Mouse (Mus musculus): ENCODE data around the gene Cdc14b. TPM values are rescaled to one million over a fixed set of nuclear protein-coding genes. Genes with fewer than 3 reads are reported as not detected.
"Not testable (repeated sequence)": the region's sequence is repeated elsewhere in the genome, so short reads cannot be mapped to it uniquely, and the experiment has no call there.

The Cdc14b gene
- polyA plus RNA-seq, 1 experiment from 2014 or later: 3.5 TPM

DNA sequence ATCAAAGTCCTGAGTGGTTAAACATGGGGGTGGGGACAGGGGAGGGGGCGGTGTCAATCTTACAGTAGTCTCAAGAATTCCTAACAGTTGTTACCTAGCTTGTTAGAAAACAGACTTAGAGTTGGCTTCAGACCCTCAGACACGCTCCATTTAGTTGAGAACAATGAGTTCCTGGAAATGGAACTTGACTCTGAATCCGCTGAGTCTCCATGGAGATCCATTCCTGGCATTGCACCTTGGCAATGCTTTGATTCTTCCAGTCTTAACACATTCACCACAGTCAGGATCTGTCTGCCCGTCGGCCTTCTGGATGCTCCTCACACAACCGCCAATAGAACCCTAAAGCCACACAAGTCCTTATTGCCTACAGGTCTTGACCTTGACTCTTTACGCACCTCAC, 15.2 kb downstream of the Cdc14b start:
- no peaks in the 10 kb centered on the region for H3K9me3 ChIP-seq (replicated peaks; ENCODE audit: control insufficient read depth, low read length)
- no peaks in the 10 kb centered on the region for H3K36me3 ChIP-seq (ENCODE audit: control insufficient read depth, insufficient read depth, low read length)
- ATAC-seq (no peak), DNase-seq (ENCODE audit: low spot score) (no peak)
- no peak overlapping the region for H3K9ac ChIP-seq (ENCODE audit: low read length)
- H3K27me3 ChIP-seq (replicated peaks; ENCODE audit: control insufficient read depth, insufficient read depth, low read length): no peaks in the 10 kb centered on the region
- no peak overlapping the region for H3K4me2 ChIP-seq (ENCODE audit: low read length)
- 80% methylated on average over 7 of the region's 7 CpGs for WGBS
- no peak overlapping the region for H3K27ac ChIP-seq (ENCODE audit: low read depth, low read length)
- no peak overlapping the region for H3K4me3 ChIP-seq (ENCODE audit: low read depth, low read length)
- H3K4me1 ChIP-seq (ENCODE audit: control insufficient read depth, insufficient read depth, low read length): no peaks in the 10 kb centered on the region; the same call in 1 of the 2 replicates

- WGBS: 36% methylated on average over 4 of the region's 4 CpGs
Measured at GRCm38 (mm10) chr13:64258516-64258821, 16.6 kb downstream of the Cdc14b start.

DNA sequence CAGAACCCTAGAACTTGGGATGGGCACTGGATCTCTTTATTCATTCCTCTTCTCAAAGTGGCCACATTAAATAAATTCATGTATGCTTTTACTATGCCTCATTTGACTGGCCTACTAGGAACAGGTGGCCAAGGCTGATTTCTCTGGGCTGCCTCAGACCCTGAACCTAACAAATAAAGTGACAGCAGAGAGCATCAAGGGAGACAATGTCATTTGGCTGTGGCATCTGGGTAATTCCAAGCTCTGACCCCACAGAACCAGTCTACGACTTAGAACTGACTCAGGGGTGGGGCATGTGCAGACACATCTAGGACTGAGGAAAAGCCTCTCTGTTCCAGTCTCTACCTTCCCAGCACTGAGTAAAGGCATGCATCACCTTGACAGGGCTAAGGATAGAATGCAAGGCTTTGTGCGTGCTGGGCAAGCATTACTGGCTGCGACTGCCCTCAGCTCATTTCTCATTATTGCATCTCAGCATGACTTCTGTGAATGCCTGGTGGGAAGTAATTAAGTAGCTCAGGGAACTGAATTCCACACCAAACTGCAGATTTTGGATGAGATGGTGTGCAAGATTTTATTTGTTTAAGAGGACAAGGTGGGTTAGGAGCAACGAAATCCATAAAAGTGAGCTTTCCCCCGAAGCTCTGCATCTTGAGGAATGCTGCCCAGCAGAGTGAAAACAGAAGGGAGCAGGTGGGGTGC, 17.1 kb downstream of the Cdc14b start:
- Histone ChIP-seq H3K4me2 (ENCODE audit: low read length) (no peak overlapping the region), H3K4me3 (ENCODE audit: low read depth, low read length) (no peak overlapping the region), H3K36me3 (ENCODE audit: control insufficient read depth, insufficient read depth, low read length) (no peaks in the 10 kb centered on the region), H3K27me3 (replicated peaks; ENCODE audit: control insufficient read depth, insufficient read depth, low read length) (no peaks in the 10 kb centered on the region), H3K4me1 (ENCODE audit: control insufficient read depth, insufficient read depth, low read length) (no peaks in the 10 kb centered on the region; the same call in 1 of the 2 replicates), H3K27ac (ENCODE audit: low read depth, low read length) (no peak overlapping the region), H3K9me3 (replicated peaks; ENCODE audit: control insufficient read depth, low read length) (no peaks in the 10 kb centered on the region), H3K9ac (ENCODE audit: low read length) (no peak overlapping the region)
- no peak for ATAC-seq
- WGBS: 7% methylated on average over 5 of the region's 5 CpGs
- peak; percentile 22 for DNase-seq (ENCODE audit: low spot score)

More at GRCm38 (mm10) chr13:64258516-64258821, 16.6 kb downstream of the Cdc14b start:
- H3K4me1 ChIP-seq (ENCODE audit: control insufficient read depth, insufficient read depth, low read length): no peaks in the 10 kb centered on the region; the same call in 1 of the 2 replicates
- ATAC-seq (no peak), DNase-seq (ENCODE audit: low spot score) (no peak)
- H3K4me2 ChIP-seq (ENCODE audit: low read length): no peak overlapping the region
- no peak overlapping the region for H3K4me3 ChIP-seq (ENCODE audit: low read depth, low read length)
- no peak overlapping the region for H3K9ac ChIP-seq (ENCODE audit: low read length)
- no peaks in the 10 kb centered on the region for H3K36me3 ChIP-seq (ENCODE audit: control insufficient read depth, insufficient read depth, low read length)
- H3K27ac ChIP-seq (ENCODE audit: low read depth, low read length): no peak overlapping the region
- H3K27me3 ChIP-seq (replicated peaks; ENCODE audit: control insufficient read depth, insufficient read depth, low read length): no peaks in the 10 kb centered on the region
- H3K9me3 ChIP-seq (replicated peaks; ENCODE audit: control insufficient read depth, low read length): no peaks in the 10 kb centered on the region

DNA sequence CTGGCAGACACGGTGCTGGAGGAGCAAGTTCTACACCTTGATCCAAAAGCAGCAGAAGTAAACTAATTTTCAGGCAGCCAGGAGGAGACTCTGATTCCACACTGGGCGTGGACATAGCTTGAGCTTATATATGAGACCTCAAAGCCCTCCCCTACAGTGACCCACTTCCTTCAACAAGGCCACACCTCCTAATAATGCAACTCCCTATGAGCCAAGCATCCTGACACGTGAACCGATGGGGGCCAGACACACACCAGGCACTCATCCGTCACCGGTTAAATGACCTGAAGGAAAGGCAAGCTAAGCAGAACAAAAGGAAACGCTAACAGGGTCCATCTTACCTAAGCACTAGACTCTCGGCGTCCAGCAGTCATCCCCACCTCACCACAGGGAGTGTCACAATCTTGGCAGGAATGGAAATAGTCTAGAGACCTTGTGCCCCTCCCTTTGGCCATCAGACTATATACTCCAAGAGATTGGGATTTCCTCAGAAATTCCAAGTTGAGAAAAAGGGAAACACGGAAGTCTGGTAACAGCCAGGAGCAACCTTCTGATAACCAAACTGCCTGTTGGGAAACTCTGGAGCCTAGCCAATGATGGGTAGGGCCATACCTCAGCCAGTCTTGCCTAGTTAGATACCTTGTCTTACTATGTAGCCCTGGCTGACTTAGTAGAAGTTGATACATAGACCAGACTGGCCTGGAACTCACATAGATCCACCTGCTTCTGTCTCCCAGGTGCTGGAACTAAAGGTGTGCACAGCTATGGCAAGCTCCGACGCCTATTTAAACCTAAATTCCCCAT, 17.9 kb downstream of the Cdc14b start:
- DNase-seq (ENCODE audit: low spot score) (no peak), ATAC-seq (no peak)
- Histone ChIP-seq H3K9me3 (replicated peaks; ENCODE audit: control insufficient read depth, low read length) (no peaks in the 10 kb centered on the region), H3K27ac (ENCODE audit: low read depth, low read length) (no peak overlapping the region), H3K4me3 (ENCODE audit: low read depth, low read length) (no peak overlapping the region), H3K36me3 (ENCODE audit: control insufficient read depth, insufficient read depth, low read length) (no peaks in the 10 kb centered on the region), H3K4me1 (ENCODE audit: control insufficient read depth, insufficient read depth, low read length) (no peaks in the 10 kb centered on the region; the same call in 1 of the 2 replicates), H3K4me2 (ENCODE audit: low read length) (no peak overlapping the region), H3K27me3 (replicated peaks; ENCODE audit: control insufficient read depth, insufficient read depth, low read length) (no peaks in the 10 kb centered on the region), H3K9ac (ENCODE audit: low read length) (no peak overlapping the region)
- WGBS: 76% methylated on average over 12 of the region's 12 CpGs

GRCm38 (mm10) chr13:64254185-64254584, 20.9 kb downstream of the Cdc14b start:
- not testable (repeated sequence) for H3K4me1 ChIP-seq (ENCODE audit: control insufficient read depth, insufficient read depth, low read length); H3K27me3 ChIP-seq (replicated peaks; ENCODE audit: control insufficient read depth, insufficient read depth, low read length); H3K27ac ChIP-seq (ENCODE audit: low read depth, low read length); H3K4me2 ChIP-seq (ENCODE audit: low read length); H3K4me3 ChIP-seq (ENCODE audit: low read depth, low read length); H3K36me3 ChIP-seq (ENCODE audit: control insufficient read depth, insufficient read depth, low read length); H3K9me3 ChIP-seq (replicated peaks; ENCODE audit: control insufficient read depth, low read length); H3K9ac ChIP-seq (ENCODE audit: low read length); ATAC-seq; DNase-seq (ENCODE audit: low spot score)
- WGBS: 90% methylated on average over 10 of the region's 11 CpGs

DNA sequence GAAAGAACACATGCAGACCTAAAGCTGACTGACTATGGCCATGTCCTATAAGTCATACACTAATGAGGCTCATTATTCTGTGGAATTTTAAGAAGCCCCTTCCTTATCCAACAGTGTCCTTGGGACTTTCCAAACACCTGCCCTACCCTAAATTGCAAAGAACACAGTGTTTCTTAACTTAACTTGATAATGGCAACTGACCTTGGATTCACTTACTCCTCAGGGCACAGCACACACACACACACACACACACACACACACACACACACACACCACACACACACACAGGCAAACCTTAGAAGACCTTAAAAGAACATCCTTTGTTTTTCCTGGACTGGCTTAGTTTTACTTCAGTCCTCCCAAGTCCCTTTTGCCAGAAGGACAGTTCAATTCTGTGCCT, 21.4 kb downstream of the Cdc14b start:
- Histone ChIP-seq H3K4me1 (ENCODE audit: control insufficient read depth, insufficient read depth, low read length) (no peaks in the 10 kb centered on the region; the same call in 1 of the 2 replicates), H3K4me3 (ENCODE audit: low read depth, low read length) (no peak overlapping the region), H3K27ac (ENCODE audit: low read depth, low read length) (no peak overlapping the region), H3K9ac (ENCODE audit: low read length) (no peak overlapping the region), H3K9me3 (replicated peaks; ENCODE audit: control insufficient read depth, low read length) (no peaks in the 10 kb centered on the region), H3K36me3 (ENCODE audit: control insufficient read depth, insufficient read depth, low read length) (no peaks in the 10 kb centered on the region), H3K4me2 (ENCODE audit: low read length) (no peak overlapping the region), H3K27me3 (replicated peaks; ENCODE audit: control insufficient read depth, insufficient read depth, low read length) (no peaks in the 10 kb centered on the region)
- DNase-seq (ENCODE audit: low spot score) (no peak), ATAC-seq (no peak)

- no peaks in the 10 kb centered on the region for H3K9me3 ChIP-seq (replicated peaks; ENCODE audit: control insufficient read depth, low read length)
- H3K27ac ChIP-seq (ENCODE audit: low read depth, low read length): no peak overlapping the region
- 88% methylated on average over 5 of the region's 5 CpGs for WGBS
- H3K4me3 ChIP-seq (ENCODE audit: low read depth, low read length): no peak overlapping the region
- no peaks in the 10 kb centered on the region for H3K27me3 ChIP-seq (replicated peaks; ENCODE audit: control insufficient read depth, insufficient read depth, low read length)
- DNase-seq (ENCODE audit: low spot score) (no peak), ATAC-seq (no peak)
- H3K4me1 ChIP-seq (ENCODE audit: control insufficient read depth, insufficient read depth, low read length): 0 out of 2 replicates have a peak, but pooled peaks cover 2% of the 10 kb centered on the region
- H3K4me2 ChIP-seq (ENCODE audit: low read length): no peak overlapping the region
- H3K36me3 ChIP-seq (ENCODE audit: control insufficient read depth, insufficient read depth, low read length): no peaks in the 10 kb centered on the region
- H3K9ac ChIP-seq (ENCODE audit: low read length): no peak overlapping the region
Measured at GRCm38 (mm10) chr13:64252147-64252546, 22.9 kb downstream of the Cdc14b start.

DNA sequence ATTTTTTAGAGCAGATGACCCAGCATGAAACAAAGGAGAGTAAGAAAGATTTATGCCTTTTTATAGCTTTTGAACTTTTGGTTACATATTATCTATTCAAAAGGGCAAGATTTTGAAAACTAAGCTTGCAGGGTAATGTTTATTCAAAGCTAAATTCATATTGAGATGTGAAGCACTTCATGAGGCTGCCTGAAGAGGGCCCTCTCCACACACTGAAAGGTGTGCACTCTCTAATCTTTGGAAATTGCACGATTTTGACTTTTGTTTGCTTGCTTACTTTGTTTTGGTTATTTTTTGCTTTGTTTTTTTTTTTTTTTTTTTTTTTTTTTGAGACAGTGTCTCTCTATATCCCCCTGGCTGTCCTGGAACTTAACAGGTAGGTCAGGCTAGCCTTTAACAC, 24.7 kb downstream of the Cdc14b start:
- peak; percentile 7 for DNase-seq (ENCODE audit: low spot score)
- ATAC-seq: no peak
- no peak overlapping the region for H3K9ac ChIP-seq (ENCODE audit: low read length)
- 29% methylated on average over 1 of the region's 1 CpGs for WGBS
- no peak overlapping the region for H3K4me2 ChIP-seq (ENCODE audit: low read length)
- H3K4me3 ChIP-seq (ENCODE audit: low read depth, low read length): no peak overlapping the region
- no peaks in the 10 kb centered on the region for H3K27me3 ChIP-seq (replicated peaks; ENCODE audit: control insufficient read depth, insufficient read depth, low read length)
- H3K27ac ChIP-seq (ENCODE audit: low read depth, low read length): no peak overlapping the region
- 0 out of 2 replicates have a peak, but pooled peaks cover 2% of the 10 kb centered on the region for H3K4me1 ChIP-seq (ENCODE audit: control insufficient read depth, insufficient read depth, low read length)
- H3K9me3 ChIP-seq (replicated peaks; ENCODE audit: control insufficient read depth, low read length): no peaks in the 10 kb centered on the region
- H3K36me3 ChIP-seq (ENCODE audit: control insufficient read depth, insufficient read depth, low read length): no peaks in the 10 kb centered on the region
